Mouse (Mus musculus) ES-Bruce4 (cell line): ENCODE measurements around the gene Pnpla5.

Source experiments
- CTCF ChIP-seq: IDR thresholded peaks from one replicate; pipeline ENCODE4 v1.8.1; 2011; ENCODE audit warnings: low read depth, low read length
- EP300 ChIP-seq: IDR thresholded peaks from 2 replicates; pipeline ENCODE4 v1.6.1; 2011; ENCODE audit warnings: low read depth, low read length; ENCODE audit not compliant: insufficient read depth
- POLR2A ChIP-seq: IDR thresholded peaks from one replicate; pipeline ENCODE4 v1.8.1; 2011; ENCODE audit warnings: low read length; ENCODE audit not compliant: insufficient read depth

DNA sequence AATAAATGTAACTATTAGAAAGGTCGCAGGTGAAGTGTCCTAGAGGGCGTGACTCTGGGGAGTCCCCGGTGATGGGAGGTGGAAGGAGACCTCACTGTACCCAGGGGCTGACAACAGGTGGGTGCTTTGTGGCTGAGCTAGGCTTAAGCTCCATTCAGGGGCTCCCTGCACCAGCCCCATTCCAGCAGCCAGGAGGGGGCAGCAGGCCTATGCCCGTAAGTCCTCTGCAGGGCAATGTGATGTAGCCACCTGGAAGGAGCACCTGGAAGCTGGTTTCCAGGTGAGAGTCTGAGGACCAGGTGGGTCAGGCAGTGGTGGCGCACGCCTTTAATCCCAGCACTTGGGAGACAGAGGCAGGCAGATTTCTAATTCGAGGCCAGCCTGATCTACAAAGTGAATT lies 1.1 kb upstream of the Pnpla5 start:
- TF ChIP-seq CTCF (peak; percentile 57), POLR2A (no peak), EP300 (no peak)
